Mouse (Mus musculus): ENCODE results near the gene Stab1.

Stab1 gene

GRCm38 (mm10) chr14:31197547-31198516 lies 29.4 kb upstream of the Stab1 start:
- in situ Hi-C loops (cut with MboI; ENCODE audit: unreplicated experiment in 2 of 2) = loop anchor here (5.0 to 10.0 kb wide), 3 partner anchors 76 to 323 kb away; partner anchors contain the start of gene Mustn1 (in 1 of the 2)

- in situ Hi-C loops (cut with MboI; ENCODE audit: unreplicated experiment in 2 of 2) = loop anchor here (5.0 to 10.0 kb wide), 3 partner anchors 74 to 321 kb away; partner anchors contain the start of gene Mustn1 (in 1 of the 2)
Measured at GRCm38 (mm10) chr14:31195968-31196367, 27.5 kb upstream of the Stab1 start.

GRCm38 (mm10) chr14:31195521-31195920 lies 27.1 kb upstream of the Stab1 start:
- in situ Hi-C loops (cut with MboI; ENCODE audit: unreplicated experiment in 2 of 2) = loop anchor here (5.0 to 10.0 kb wide), 3 partner anchors 73 to 321 kb away; partner anchors contain the start of gene Mustn1 (in 1 of the 2)

- in situ Hi-C loops (cut with MboI; ENCODE audit: unreplicated experiment in 2 of 2) = loop anchor here (5.0 to 10.0 kb wide), 3 partner anchors 73 to 320 kb away; partner anchors contain the start of gene Mustn1 (in 1 of the 2)
Measured at GRCm38 (mm10) chr14:31194891-31195513, 26.6 kb upstream of the Stab1 start.

GRCm38 (mm10) chr14:31194441-31194840 lies 26.0 kb upstream of the Stab1 start:
- in situ Hi-C loops (cut with MboI; ENCODE audit: unreplicated experiment in 2 of 2) = loop anchor here (10.0 kb wide), 2 partner anchors 170 to 320 kb away; partner anchors contain the start of gene Mustn1 (in 1 of the 2)

GRCm38 (mm10) chr14:31193791-31194190 lies 25.4 kb upstream of the Stab1 start:
- in situ Hi-C loops (cut with MboI; ENCODE audit: unreplicated experiment in 2 of 2) = loop anchor here (10.0 kb wide), 2 partner anchors 169 to 319 kb away; partner anchors contain the start of gene Mustn1 (in 1 of the 2)

- in situ Hi-C loops (cut with MboI; ENCODE audit: unreplicated experiment in 2 of 2) = loop anchor here (10.0 kb wide), 2 partner anchors 167 to 317 kb away; partner anchors contain the start of gene Mustn1 (in 1 of the 2)
Measured at GRCm38 (mm10) chr14:31191936-31192335, 23.5 kb upstream of the Stab1 start.

GRCm38 (mm10) chr14:31189348-31189747 lies 20.9 kb upstream of the Stab1 start:
- in situ Hi-C loops (cut with MboI; ENCODE audit: unreplicated experiment in 2 of 2) = no loop called here

- in situ Hi-C loops (cut with MboI; ENCODE audit: unreplicated experiment in 2 of 2) = no loop called here
Measured at GRCm38 (mm10) chr14:31188771-31189181, 20.3 kb upstream of the Stab1 start.

GRCm38 (mm10) chr14:31186656-31187055 lies 18.2 kb upstream of the Stab1 start:
- in situ Hi-C loops (cut with MboI; ENCODE audit: unreplicated experiment in 2 of 2) = no loop called here

GRCm38 (mm10) chr14:31184195-31184594 lies 15.8 kb upstream of the Stab1 start:
- in situ Hi-C loops (cut with MboI; ENCODE audit: unreplicated experiment in 2 of 2) = no loop called here

- in situ Hi-C loops (cut with MboI; ENCODE audit: unreplicated experiment in 2 of 2) = no loop called here
Measured at GRCm38 (mm10) chr14:31183541-31183940, 15.1 kb upstream of the Stab1 start.

- in situ Hi-C loops (cut with MboI; ENCODE audit: unreplicated experiment in 2 of 2) = no loop called here
Measured at GRCm38 (mm10) chr14:31182786-31183290, 14.4 kb upstream of the Stab1 start.

- in situ Hi-C loops (cut with MboI; ENCODE audit: unreplicated experiment in 2 of 2) = no loop called here
Measured at GRCm38 (mm10) chr14:31181512-31181911, 13.1 kb upstream of the Stab1 start.

GRCm38 (mm10) chr14:31179677-31180365 lies 11.4 kb upstream of the Stab1 start:
- in situ Hi-C loops (cut with MboI; ENCODE audit: unreplicated experiment in 2 of 2) = no loop called here

GRCm38 (mm10) chr14:31177715-31178114 lies 9.3 kb upstream of the Stab1 start:
- in situ Hi-C loops (cut with MboI; ENCODE audit: unreplicated experiment in 2 of 2) = no loop called here

- in situ Hi-C loops (cut with MboI; ENCODE audit: unreplicated experiment in 2 of 2) = no loop called here
Measured at GRCm38 (mm10) chr14:31177287-31177686, 8.8 kb upstream of the Stab1 start.

GRCm38 (mm10) chr14:31173537-31173936 lies 5.1 kb upstream of the Stab1 start:
- in situ Hi-C loops (cut with MboI; ENCODE audit: unreplicated experiment in 2 of 2) = no loop called here

- in situ Hi-C loops (cut with MboI; ENCODE audit: unreplicated experiment in 2 of 2) = no loop called here
Measured at GRCm38 (mm10) chr14:31172781-31173455, 4.5 kb upstream of the Stab1 start.

- in situ Hi-C loops (cut with MboI; ENCODE audit: unreplicated experiment in 2 of 2) = no loop called here
Measured at GRCm38 (mm10) chr14:31171821-31172220, 3.4 kb upstream of the Stab1 start.

Measured in v-Abl transformed pro-B cells (cell line).